Mouse (Mus musculus) megakaryocyte progenitor cell, adult 5-6 weeks (primary cell): ENCODE results near the gene Acly. TPM values are rescaled to one million over a fixed set of nuclear protein-coding genes. Genes with fewer than 3 reads are reported as not detected.

Experiments used
- ATAC-seq: replicated peaks from 2 replicates; pipeline ENCODE4 v1.8.0; 2016; ENCODE audit warnings: mild to moderate bottlenecking, moderate TSS enrichment, inconsistent platforms; ENCODE audit not compliant: poor library complexity
- total RNA-seq, 2 experiments: library from RNA; stranded (forward) in 1 of 2; stranded (reverse) in 1 of 2; fragments of 157-497, 149-512 nt in 1 of 2; fragments of 200-1000 nt in 1 of 2; gene quantifications; 2 replicates each; pipeline versions ENCODE4 v1.2.3 to v1.2.4; 2015 to 2017

The Acly gene
- total RNA-seq, 2 experiments from 2014 or later, result 80.4 to 89.1 TPM

DNA sequence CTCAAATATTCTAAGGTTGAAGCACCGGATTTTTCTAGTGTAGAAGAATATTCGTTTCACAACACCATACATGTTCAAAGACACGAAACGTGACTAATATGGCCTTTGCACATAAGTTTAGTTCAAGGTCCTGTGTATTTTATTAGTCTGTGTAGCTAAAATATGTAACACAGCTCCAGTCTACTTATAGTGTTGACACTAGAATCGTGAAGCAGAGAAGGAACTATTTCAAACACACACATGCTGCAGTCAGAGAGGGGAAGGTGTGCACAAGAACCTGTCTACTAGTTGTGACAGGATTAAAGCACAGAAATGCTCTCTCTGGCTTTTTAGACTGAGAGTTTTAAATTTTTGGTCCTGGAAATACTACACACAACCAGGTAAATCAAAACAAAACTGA lies 70.1 kb downstream of the Acly start:
- ATAC-seq, result no peak

DNA sequence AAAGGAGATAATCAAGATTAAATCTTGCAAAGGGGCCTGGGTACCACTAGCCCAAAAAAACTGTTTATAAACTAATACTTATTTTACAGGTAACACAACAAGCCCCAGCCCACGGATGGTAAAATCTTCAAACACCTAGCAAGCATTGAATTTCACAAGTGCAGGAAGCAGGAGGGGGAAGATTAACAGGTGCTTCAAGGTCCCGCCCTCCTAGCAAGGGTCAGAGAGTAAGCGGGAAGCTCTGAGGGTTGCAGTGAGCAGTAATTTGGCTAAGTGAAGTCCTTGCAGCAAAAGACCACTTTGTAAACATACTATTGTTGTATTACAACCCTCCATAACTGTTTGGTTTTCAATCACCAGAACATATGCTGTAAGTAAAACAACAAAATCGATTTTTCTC lies 70.6 kb downstream of the Acly start:
- ATAC-seq, result no peak

DNA sequence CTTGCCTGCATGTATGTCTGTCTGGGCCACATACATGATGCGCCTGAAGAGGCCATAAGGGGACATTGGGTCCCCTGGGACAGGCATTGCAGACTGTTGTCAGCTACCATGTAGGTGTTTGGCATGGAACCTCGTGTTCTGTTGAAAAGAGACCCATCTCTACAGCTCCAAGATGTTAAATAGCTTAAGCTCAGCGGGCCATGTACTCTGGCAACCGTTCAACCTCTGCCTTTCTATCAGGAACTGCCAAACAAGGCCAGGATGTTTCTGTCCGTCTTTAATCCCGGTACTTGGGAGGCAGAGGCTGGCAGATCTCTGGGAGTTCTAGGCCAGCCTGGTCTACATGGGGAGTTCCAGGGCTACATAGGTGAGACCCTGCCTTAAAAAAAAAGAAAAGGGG lies 85.2 kb downstream of the Acly start:
- ATAC-seq, result no peak

DNA sequence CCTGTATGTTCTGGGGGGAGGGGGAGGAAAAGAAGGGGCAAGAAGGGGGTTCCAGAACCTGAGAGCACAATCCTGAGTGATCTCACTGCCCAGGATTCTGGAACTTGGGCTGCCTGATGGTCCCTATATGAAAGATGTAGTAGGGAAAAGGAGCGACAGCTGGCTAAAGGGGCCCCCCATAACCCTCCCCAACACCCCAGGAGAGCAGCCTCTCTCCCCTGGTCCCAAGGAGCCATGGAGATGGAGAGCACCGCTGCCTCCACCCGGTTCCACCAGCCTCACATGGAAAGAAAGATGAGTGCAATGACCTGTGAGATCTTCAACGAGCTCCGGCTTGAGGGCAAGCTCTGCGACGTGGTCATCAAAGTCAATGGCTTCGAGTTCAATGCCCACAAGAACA lies 86.0 kb downstream of the Acly start, which contains the start of the genes Nt5c3b and Klhl10:
Gene Nt5c3b (minus strand): TSS at position 12 of the 400 bp plus-strand sequence.
Gene Klhl10 (plus strand): TSS at position 121 of the 400 bp plus-strand sequence.
- no peak for ATAC-seq

DNA sequence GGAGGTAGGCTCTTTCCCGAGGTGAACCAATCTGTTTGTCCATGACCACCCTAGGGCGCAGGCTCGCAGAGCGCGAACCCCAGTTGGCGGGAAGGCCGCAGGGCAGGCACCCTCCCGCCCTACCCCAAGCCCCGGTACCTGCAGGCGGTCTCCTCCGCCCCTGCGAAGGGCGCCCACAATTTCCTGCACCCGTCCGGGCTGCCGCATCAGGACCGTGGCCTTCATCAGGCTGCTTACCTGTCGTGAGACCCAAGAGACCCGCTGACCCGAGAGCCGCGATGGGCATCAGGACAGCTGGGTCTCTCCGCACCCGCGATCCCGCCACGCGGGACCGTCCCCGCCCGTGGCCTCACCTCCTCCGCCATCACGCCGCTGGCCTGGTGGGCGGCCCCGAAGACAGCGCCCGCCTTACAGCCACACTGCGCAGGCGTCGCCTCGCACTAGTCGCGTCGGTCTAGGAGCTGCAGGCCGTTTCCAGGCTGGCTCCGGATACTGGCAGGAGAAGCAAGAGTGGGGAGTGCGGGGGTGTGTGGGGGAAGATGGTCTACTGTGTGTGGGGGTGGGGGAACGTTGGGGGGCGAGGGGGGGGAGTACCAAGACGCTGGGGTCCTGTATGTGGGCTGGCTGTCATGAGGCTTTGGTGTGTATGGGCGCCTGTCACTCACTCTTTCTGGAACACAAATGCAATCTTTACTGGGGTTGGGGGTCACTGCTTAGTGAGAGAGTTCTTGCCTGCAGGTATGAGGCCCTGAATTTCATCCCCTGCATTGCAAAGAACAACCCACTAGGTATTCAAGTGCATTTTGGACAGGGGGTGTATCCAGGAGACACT lies 86.9 kb downstream of the Acly start:
- peak; percentile 99 for ATAC-seq

DNA sequence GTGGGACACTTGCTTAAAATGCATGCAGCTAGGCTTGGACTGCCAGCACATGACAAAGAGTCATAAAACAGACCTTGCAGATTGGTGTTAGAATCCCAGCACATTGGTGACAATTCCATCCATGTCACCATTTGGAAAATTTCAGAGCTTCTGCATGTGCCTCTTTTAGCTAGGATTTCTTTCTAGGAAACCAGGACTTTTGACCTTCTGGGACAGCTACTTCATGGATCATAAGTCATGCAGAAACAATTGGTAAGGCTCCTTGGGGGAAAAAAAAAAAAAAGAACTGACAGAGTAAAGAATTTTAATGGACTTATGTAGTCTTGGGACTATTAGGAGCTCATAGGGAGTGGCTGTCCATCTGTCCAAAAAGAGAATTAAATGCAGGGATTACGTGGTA lies 89.9 kb downstream of the Acly start:
- no peak for ATAC-seq

DNA sequence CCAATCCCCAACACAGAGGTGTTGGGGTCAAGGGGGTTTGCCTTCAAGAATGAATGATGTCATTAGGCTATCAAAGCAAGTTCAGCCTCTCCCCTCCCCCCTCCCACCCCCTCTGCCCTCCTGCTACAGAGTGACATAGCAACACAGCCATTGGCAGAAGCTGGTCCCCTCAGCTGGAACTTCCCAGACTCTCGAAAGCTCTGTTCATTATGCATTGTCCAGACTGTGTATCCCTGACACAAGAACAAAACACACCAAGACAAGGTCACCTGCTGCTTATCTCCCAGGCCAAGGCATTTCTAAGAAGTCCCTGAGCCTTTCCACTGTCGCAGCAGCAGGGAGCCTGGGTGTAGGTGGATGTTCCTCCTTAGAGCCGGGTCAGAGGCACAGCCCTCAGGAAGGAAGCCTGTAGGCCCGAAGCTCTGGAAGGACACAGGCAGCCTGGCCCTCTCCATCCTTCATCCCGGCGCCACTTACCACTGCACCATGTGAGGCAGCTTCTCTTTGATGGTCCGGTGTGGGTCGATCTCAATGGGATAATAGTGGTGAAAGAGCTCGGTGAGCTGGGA lies 92.0 kb downstream of the Acly start:
- ATAC-seq, result no peak

DNA sequence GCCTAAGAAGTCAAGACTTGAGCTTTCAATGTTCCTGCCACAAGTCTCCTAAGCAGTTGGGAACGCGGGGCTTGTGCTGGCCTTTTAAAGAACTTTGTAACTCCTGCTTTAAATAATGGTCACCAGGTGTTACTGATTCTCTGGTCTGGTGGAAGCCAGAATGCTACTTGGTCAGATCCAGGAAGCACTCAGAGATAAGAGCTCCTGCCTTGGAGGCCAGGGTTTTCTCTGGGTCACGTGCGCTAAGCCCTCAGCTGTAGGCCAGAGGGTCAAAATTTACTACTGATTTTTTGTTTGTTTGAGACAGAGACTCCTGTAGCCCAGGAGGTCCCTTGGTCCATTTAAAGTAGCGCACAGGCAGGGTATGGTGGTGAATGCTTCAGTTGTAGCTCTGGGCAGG lies 95.8 kb downstream of the Acly start:
- ATAC-seq, result no peak

DNA sequence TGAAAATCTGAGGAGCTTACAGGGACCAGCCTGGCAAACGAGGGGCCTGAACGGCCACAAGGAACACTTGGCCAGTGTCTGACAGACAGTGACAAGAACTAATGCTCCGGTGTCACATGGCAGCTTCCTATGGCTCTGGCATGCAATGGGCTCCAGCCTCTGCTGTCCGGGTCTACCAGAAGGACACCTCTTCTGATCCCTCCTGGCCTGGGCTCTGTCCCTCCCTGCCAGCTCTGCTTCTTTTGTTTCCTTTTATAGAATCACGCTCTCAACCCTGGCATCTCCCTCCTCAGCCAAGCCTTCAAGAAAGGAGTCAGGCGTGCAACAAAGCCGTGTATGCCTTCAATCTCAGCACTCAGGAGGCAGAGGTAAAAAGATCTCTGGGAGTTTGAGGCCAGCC lies 97.7 kb downstream of the Acly start:
- no peak for ATAC-seq

DNA sequence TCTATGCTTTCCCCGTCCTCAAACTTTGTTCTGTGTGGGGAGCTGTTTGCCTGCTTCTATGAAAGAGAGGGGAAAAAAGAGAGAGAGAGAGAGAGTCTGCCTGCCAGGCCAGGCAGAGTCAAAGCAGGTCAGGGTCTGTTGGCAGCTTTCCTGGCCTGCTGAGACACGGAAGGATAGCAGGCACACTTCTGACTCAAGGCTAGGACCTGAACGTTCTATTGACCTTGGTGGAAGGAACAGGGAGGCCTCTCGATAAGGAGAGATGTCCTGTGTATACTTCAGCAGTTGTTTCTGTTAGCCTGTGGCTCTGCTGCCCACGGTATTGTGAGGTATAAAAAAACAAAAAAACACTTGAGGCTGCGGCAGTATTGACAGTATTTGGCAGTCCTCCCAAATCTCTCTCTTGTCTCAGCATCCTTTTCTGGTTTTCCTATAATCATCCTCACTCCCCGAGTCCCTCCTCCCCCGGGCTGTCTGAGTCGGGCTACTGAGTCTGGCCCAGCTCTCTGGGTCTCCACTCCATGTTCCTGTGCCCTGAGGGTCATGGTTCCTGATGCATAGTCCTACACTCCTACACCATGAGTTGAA lies 99.1 kb downstream of the Acly start:
- no peak for ATAC-seq

DNA sequence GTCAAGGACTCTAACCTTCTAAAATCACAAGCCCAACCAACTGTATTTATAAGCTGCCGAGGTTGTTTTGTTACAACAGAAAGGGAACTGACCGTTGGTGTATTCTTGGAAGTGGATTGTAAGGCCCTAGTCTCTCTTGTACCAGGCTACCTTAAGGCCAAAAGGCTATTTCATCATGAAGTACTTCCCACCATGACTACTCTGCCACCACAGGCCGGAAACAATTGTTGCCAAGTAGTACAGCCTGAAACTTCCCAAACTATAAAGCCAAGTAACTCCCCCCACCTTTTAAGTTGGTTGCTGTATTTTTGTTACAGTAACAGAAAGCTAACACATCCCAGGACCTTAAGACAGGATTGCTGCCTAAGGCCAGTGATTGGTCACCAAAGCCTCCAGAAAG lies 101.0 kb downstream of the Acly start:
- peak; percentile 64 for ATAC-seq

Other genes with a start within 250 kb of the Acly start
- 1,262 and 1,322 TPM in 2 replicates for gene Eif1, start 208.1 kb downstream of the Acly start, total RNA-seq (2015)
- 95.6 and 142 TPM in 2 replicates for gene Eif1, start 208.1 kb downstream of the Acly start, total RNA-seq (2017)
- not detected in 2 replicates for gene Gast, start 193.6 kb downstream of the Acly start, total RNA-seq (2015)
- not detected in 2 replicates for gene Gast, start 193.6 kb downstream of the Acly start, total RNA-seq (2017)
- gene Hap1, start 171.9 kb downstream of the Acly start, total RNA-seq (2015), result not detected in 2 replicates
- not detected in 2 replicates for gene Hap1, start 171.9 kb downstream of the Acly start, total RNA-seq (2017)
- gene Jup, start 130.2 kb downstream of the Acly start, total RNA-seq (2015), result 1.5 and 4.0 TPM in 2 replicates
- gene Jup, start 130.2 kb downstream of the Acly start, total RNA-seq (2017), result 1.4 and 2.5 TPM in 2 replicates
- gene P3h4, start 113.2 kb downstream of the Acly start, total RNA-seq (2015), result 0.05 TPM in 1 of 2 replicates, not detected in the other
- 0.08 TPM in 1 of 2 replicates, not detected in the other for gene P3h4, start 113.2 kb downstream of the Acly start, total RNA-seq (2017)
- not detected in 2 replicates for gene Fkbp10, start 112.3 kb downstream of the Acly start, total RNA-seq (2015)
- not detected in 2 replicates for gene Fkbp10, start 112.3 kb downstream of the Acly start, total RNA-seq (2017)
- 21.4 and 32.9 TPM in 2 replicates for gene Nt5c3b, start 86.2 kb downstream of the Acly start, total RNA-seq (2015)
- gene Nt5c3b, start 86.2 kb downstream of the Acly start, total RNA-seq (2017), result 31.8 and 37.3 TPM in 2 replicates
- gene Klhl10, start 86.1 kb downstream of the Acly start, total RNA-seq (2015), result not detected in 2 replicates
- gene Klhl10, start 86.1 kb downstream of the Acly start, total RNA-seq (2017), result 0.10 and 0.33 TPM in 2 replicates
- gene Klhl11, start 55.3 kb downstream of the Acly start, total RNA-seq (2015), result 9.8 and 14.0 TPM in 2 replicates
- 17.2 and 24.1 TPM in 2 replicates for gene Klhl11, start 55.3 kb downstream of the Acly start, total RNA-seq (2017)
- 0.05 TPM in 1 of 2 replicates, not detected in the other for gene Ttc25, start 17.6 kb upstream of the Acly start, total RNA-seq (2015)
- gene Ttc25, start 17.6 kb upstream of the Acly start, total RNA-seq (2017), result 0.04 and 0.30 TPM in 2 replicates
- gene Cnp, start 46.9 kb upstream of the Acly start, total RNA-seq (2015), result 6.9 and 8.2 TPM in 2 replicates
- gene Cnp, start 46.9 kb upstream of the Acly start, total RNA-seq (2017), result 16.2 and 21.7 TPM in 2 replicates
- 17.0 and 22.2 TPM in 2 replicates for gene Nkiras2, start 91.2 kb upstream of the Acly start, total RNA-seq (2015)
- 9.9 and 16.6 TPM in 2 replicates for gene Nkiras2, start 91.2 kb upstream of the Acly start, total RNA-seq (2017)
- gene Dnajc7, start 92.2 kb upstream of the Acly start, total RNA-seq (2015), result 81.2 and 93.3 TPM in 2 replicates
- gene Dnajc7, start 92.2 kb upstream of the Acly start, total RNA-seq (2017), result 102 and 136 TPM in 2 replicates
- gene Zfp385c, start 164.5 kb upstream of the Acly start, total RNA-seq (2015), result not detected in 2 replicates
- gene Zfp385c, start 164.5 kb upstream of the Acly start, total RNA-seq (2017), result not detected in 2 replicates
- gene Dhx58, start 176.3 kb upstream of the Acly start, total RNA-seq (2015), result 10.4 and 11.1 TPM in 2 replicates
- gene Dhx58, start 176.3 kb upstream of the Acly start, total RNA-seq (2017), result 11.5 and 13.6 TPM in 2 replicates
- 31.7 and 40.1 TPM in 2 replicates for gene Kat2a, start 184.5 kb upstream of the Acly start, total RNA-seq (2015)
- 28.9 and 30.4 TPM in 2 replicates for gene Kat2a, start 184.5 kb upstream of the Acly start, total RNA-seq (2017)
- gene Hspb9, start 185.8 kb upstream of the Acly start, total RNA-seq (2015), result not detected in 2 replicates
- 0.37 and 0.47 TPM in 2 replicates for gene Hspb9, start 185.8 kb upstream of the Acly start, total RNA-seq (2017)
- gene Rab5c, start 210.2 kb upstream of the Acly start, total RNA-seq (2015), result 129 and 135 TPM in 2 replicates
- gene Rab5c, start 210.2 kb upstream of the Acly start, total RNA-seq (2017), result 101 and 105 TPM in 2 replicates
- gene Kcnh4, start 231.9 kb upstream of the Acly start, total RNA-seq (2015), result 0.24 TPM in 1 of 2 replicates, not detected in the other
- gene Kcnh4, start 231.9 kb upstream of the Acly start, total RNA-seq (2017), result not detected in 2 replicates
- not detected in 2 replicates for gene Hcrt, start 234.9 kb upstream of the Acly start, total RNA-seq (2015)
- gene Hcrt, start 234.9 kb upstream of the Acly start, total RNA-seq (2017), result not detected in 2 replicates
- 1.8 and 3.1 TPM in 2 replicates for gene Ghdc, start 243.0 kb upstream of the Acly start, total RNA-seq (2015)
- gene Ghdc, start 243.0 kb upstream of the Acly start, total RNA-seq (2017), result 1.4 and 1.6 TPM in 2 replicates